Mouse (Mus musculus): ENCODE results near the gene Arhgap25.
"Not testable (repeated sequence)": the region's sequence is repeated elsewhere in the genome, so short reads cannot be mapped to it uniquely, and the experiment has no call there.

Arhgap25 gene

GRCm38 (mm10) chr6:87509806-87510205 is 23.3 kb downstream of the Arhgap25 start:
- intact Hi-C loops (cut with DNase I) = loop anchor here (10.0 kb wide), 1 partner anchor 115 kb away; no protein-coding TSS in a partner anchor

DNA sequence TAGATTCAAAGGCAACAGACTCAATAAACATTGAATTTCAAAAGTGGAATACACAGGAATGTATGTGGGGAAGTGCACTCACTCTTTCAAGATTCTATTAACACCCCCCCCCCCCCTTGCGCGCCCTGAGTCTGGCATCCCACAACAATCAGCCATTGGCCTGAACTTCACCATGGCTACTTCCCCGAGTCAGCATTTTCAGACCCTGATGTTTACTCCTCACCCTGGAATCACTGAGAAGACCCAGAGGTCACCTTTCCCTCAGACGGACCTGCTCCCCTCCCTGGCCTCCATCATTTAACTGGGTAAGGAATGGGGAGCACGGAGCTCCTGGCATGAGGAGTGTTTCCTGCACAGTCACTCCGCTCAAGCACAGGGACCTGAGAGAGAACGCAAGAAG is 28.2 kb downstream of the Arhgap25 start:
- intact Hi-C loops (cut with DNase I) = no loop called here

- intact Hi-C loops (cut with DNase I) = no loop called here
Observed at GRCm38 (mm10) chr6:87503976-87504375, 29.1 kb downstream of the Arhgap25 start.

GRCm38 (mm10) chr6:87503536-87503935 is 29.5 kb downstream of the Arhgap25 start:
- intact Hi-C loops (cut with DNase I) = no loop called here

GRCm38 (mm10) chr6:87502831-87503286 is 30.2 kb downstream of the Arhgap25 start:
- intact Hi-C loops (cut with DNase I) = no loop called here

- intact Hi-C loops (cut with DNase I) = no loop called here
Observed at GRCm38 (mm10) chr6:87502411-87502810, 30.6 kb downstream of the Arhgap25 start.

DNA sequence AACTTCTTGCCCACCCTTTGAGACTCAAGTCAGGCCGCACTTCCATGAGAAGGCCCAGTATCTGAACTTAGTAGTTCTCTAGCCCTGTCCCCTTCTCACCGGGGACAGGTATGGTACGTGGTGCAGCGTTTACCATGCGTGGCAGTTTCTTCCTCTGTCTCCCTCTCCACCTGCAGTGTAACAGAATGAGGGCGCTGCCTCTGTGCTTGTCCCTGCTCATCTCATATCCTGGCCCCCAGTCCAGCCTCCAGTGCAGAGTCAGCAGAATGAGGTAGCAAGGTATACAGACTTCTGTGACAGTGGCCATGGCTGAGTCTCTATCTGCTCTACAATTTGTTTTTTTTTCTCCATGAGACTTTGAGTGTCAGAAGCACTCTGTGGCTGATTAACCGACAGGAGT is 32.4 kb downstream of the Arhgap25 start:
- intact Hi-C loops (cut with DNase I) = no loop called here

DNA sequence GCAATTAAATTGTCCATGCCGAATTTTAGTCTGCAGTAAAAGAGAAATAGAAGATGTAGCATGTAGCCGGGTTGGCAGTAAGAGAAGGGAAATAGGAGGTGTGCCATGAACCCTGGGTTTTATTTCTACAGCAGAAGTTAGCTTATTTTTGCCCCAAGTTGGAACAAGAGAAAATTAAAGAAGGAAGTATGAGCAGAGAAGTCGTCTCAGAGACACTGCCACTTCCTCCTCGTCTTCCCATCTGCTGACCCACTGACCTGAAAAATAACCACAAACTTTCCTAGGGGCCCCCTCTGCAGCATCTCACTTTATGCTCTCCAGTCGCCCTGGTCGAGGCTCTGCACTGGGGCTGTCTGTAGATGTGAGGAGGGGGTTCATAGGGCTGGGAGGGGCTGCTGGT is 33.3 kb downstream of the Arhgap25 start:
- intact Hi-C loops (cut with DNase I) = no loop called here

GRCm38 (mm10) chr6:87496143-87496542 is 36.9 kb downstream of the Arhgap25 start:
- intact Hi-C loops (cut with DNase I) = no loop called here

DNA sequence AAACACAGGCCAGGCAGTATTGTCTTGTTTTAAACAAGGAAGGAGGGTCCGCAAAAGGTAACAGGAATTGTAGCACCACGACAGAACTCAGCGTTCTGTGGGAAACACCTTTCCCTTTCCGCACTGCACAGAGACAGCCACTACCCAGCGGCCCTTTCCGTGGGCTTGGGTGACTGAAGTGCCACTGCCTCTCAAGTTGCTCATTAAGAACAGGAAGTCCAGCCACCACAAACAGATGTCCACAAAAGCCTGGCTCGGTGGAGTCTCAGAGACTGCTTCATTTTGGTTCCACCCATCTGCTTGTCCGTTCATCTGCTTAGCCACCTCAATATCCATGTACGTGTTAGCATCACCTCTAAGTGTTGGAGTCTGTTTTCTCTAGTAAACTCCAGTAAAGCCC is 38.7 kb downstream of the Arhgap25 start:
- intact Hi-C loops (cut with DNase I) = no loop called here

- intact Hi-C loops (cut with DNase I) = no loop called here
Observed at GRCm38 (mm10) chr6:87487657-87488426, 45.2 kb downstream of the Arhgap25 start.

DNA sequence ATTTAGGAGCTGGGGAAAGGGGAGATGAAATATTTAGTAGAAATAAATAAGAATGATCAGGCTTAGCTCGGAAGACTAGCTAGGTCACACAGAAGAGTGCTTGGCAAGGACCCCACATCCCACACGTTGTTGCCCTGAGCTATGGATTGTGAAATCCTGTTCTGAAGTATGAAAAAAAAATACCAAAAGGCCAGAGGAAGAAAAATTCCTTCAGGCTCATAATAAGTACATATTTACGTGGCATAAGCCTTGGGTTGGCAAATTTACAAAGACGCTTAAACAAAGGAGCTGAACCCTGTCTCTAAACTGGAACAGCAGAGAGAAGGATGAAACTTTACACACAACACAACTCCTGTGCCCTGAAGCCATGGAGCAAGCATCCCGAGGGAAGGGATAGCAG is 48.3 kb downstream of the Arhgap25 start:
- intact Hi-C loops (cut with DNase I) = no loop called here

DNA sequence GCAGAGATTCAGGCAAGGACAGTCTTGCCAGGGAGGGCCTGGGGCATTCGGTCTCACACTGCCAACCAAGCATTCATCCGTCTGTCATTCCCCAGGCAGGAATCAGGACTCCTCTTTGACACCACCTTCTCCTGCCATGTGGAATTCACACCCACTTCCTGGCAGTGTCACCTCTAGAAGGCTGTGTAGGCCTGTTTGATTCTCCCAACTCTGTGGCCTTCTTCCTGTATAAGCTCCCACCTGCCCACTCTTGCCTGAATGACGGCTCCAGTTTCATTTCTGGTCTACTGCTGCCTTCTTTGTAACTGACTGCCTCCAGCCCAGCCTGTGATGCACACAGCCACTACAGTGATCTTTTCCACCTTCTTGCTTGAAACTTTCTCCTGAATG is 49.2 kb downstream of the Arhgap25 start:
- intact Hi-C loops (cut with DNase I) = no loop called here

DNA sequence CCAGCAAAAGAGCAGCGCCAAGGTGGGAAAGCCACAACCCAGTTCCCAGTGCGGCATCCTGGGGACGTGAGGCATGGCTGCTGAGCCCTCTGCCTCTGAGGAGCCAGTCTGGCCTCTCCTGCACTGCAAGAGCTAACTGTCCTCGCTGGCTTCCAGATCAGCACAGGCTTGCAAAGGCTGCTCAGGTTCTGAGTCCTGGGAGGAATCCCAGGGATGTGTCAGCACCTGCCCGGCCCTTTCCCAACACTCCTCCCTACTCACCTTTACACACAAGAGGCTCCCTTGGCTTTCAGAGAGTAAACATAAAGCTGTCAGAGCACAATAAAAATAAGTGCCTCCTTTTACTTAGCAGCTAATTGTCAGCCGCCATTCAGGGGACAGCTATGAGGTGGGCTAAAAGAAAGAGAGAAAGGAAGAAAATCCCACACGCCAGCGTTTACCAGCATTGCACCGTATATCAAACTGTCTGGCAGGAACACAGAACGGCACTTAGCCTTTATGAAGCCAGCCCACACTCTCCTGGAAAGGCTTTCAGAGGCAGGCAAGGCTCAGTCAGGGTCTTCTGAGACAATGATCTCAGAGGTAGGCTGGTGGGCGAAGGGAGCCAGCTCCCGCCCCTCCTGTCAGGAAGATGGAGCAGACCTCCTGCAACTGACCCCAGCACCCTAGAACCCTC is 49.7 kb downstream of the Arhgap25 start:
- intact Hi-C loops (cut with DNase I) = no loop called here

- intact Hi-C loops (cut with DNase I) = no loop called here
Observed at GRCm38 (mm10) chr6:87479291-87479999, 53.6 kb downstream of the Arhgap25 start.

DNA sequence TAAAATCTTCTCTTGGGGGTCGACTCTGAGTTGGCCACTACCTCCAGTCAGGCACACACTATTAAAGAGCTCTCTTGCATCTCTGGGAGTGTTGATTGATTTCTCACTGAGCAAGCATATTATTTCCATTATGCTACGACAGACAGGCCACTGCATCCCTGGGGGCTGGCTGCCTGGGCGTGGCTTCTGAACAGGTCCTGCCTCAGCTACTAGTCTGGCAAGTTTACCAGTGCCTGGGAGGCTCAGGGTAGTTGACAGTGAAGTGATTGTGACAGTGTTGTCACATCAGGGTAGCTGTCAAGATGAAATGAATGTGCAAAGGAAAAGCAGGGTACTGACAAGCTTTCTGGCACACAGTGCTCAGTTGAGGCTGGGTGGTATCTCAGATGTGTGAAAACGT is 54.2 kb downstream of the Arhgap25 start:
- intact Hi-C loops (cut with DNase I) = no loop called here

GRCm38 (mm10) chr6:87475223-87475622 is 57.8 kb downstream of the Arhgap25 start:
- intact Hi-C loops (cut with DNase I) = no loop called here

GRCm38 (mm10) chr6:87470098-87470497 is 63.0 kb downstream of the Arhgap25 start:
- intact Hi-C loops (cut with DNase I) = not testable (repeated sequence)

GRCm38 (mm10) chr6:87468372-87468771 is 64.7 kb downstream of the Arhgap25 start:
- intact Hi-C loops (cut with DNase I) = loop anchor here (5.0 kb wide), 1 partner anchor 199 kb away; no protein-coding TSS in a partner anchor

DNA sequence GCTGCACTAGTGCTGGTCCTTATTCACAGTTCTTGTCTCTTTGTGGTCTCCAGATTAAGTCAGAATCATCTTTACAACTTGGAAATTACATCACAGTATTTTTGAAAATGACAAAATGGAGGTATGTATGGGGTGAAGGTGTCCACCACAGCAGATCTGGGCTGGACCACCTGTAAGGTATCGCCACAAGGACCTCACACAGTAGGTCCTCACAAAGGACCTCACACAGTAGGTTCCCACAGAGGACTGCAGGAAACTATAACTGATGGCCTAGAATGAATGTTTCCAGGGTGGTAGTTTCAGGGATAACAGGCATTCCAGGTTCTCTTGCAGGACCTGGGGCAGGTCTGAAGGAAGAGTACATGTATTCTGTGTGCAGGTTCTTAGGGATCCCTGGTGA is 65.7 kb downstream of the Arhgap25 start:
- intact Hi-C loops (cut with DNase I) = loop anchor here (2.0 to 5.0 kb wide), 2 partner anchors 55 to 200 kb away; no protein-coding TSS in a partner anchor

DNA sequence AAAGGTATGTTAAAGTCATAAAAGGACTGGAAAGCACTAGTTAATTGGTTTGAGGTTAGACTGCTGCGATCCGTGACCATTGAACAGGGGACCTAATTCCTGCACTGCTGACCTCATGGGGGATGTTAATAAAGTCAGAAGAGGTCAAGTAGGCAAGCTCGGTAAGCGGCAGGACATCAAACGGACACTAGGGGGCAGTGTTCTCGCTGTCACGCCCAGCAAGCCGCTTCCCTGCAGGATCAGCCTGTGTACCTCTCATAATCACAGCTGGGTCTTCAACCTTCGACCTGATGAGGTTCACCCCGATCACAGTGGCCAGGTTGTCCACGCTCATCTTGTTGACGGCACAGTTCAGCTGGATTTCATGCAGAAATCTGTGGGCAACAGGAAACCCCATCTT is 66.8 kb downstream of the Arhgap25 start:
- intact Hi-C loops (cut with DNase I) = loop anchor here (2.0 to 5.0 kb wide), 2 partner anchors 57 to 201 kb away; no protein-coding TSS in a partner anchor

DNA sequence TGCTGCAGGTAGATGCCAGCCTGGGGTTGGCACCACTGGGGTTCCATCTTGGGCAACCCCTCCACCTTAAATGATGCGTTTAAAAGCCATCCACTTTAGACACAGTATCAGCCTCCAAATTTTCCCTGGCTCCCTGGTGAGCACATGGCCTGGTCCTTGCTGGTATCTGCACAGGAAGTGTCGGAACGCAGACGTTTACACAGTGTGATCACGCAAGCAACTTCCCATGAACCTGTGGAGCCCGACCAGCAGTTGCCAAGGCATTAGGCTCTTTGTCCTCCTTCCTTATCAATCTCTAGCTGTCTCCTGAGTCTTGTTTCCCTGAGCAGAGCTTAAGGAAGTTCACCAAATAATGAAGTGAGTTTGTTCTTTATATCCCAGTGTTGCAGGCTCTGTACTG is 77.6 kb downstream of the Arhgap25 start:
- intact Hi-C loops (cut with DNase I) = no loop called here

Data from adrenal gland (tissue).